Mouse (Mus musculus): ENCODE data around the gene Cacna1d.

The Cacna1d gene

GRCm38 (mm10) chr14:30255701-30256400 lies 235.4 kb downstream of the Cacna1d start:
- no peak for DNase-seq

- DNase-seq, result no peak
Measured at GRCm38 (mm10) chr14:30254776-30255175, 236.5 kb downstream of the Cacna1d start.

GRCm38 (mm10) chr14:30252824-30253223 lies 238.4 kb downstream of the Cacna1d start:
- no peak for DNase-seq

- no peak for DNase-seq
Measured at GRCm38 (mm10) chr14:30251351-30251750, 239.9 kb downstream of the Cacna1d start.

- DNase-seq, result no peak
Measured at GRCm38 (mm10) chr14:30249591-30249990, 241.7 kb downstream of the Cacna1d start.

GRCm38 (mm10) chr14:30248811-30249210 lies 242.4 kb downstream of the Cacna1d start:
- no peak for DNase-seq

GRCm38 (mm10) chr14:30248121-30248520 lies 243.1 kb downstream of the Cacna1d start:
- DNase-seq, result no peak

GRCm38 (mm10) chr14:30247606-30248005 lies 243.6 kb downstream of the Cacna1d start:
- DNase-seq, result no peak

- DNase-seq, result no peak
Measured at GRCm38 (mm10) chr14:30244776-30245175, 246.5 kb downstream of the Cacna1d start.

GRCm38 (mm10) chr14:30242818-30243205 lies 248.4 kb downstream of the Cacna1d start:
- no peak for DNase-seq

- DNase-seq, result no peak
Measured at GRCm38 (mm10) chr14:30242166-30242817, 249.0 kb downstream of the Cacna1d start.

GRCm38 (mm10) chr14:30240916-30241515 lies 250.2 kb downstream of the Cacna1d start:
- DNase-seq, result no peak

GRCm38 (mm10) chr14:30238807-30239206 lies 252.4 kb downstream of the Cacna1d start:
- no peak for DNase-seq

GRCm38 (mm10) chr14:30225161-30225560 lies 266.1 kb downstream of the Cacna1d start:
- no peak for DNase-seq

GRCm38 (mm10) chr14:30222101-30222500 lies 269.2 kb downstream of the Cacna1d start:
- no peak for DNase-seq

- DNase-seq, result no peak
Measured at GRCm38 (mm10) chr14:30219851-30220250, 271.4 kb downstream of the Cacna1d start.

GRCm38 (mm10) chr14:30218114-30218513 lies 273.1 kb downstream of the Cacna1d start:
- peak; percentile 6 for DNase-seq

- DNase-seq, result no peak
Measured at GRCm38 (mm10) chr14:30217124-30217523, 274.1 kb downstream of the Cacna1d start.

GRCm38 (mm10) chr14:30208156-30208555 lies 283.1 kb downstream of the Cacna1d start:
- DNase-seq, result no peak

- no peak for DNase-seq
Measured at GRCm38 (mm10) chr14:30205821-30206220, 285.4 kb downstream of the Cacna1d start.

GRCm38 (mm10) chr14:30204526-30204925 lies 286.7 kb downstream of the Cacna1d start:
- no peak for DNase-seq

- no peak for DNase-seq
Measured at GRCm38 (mm10) chr14:30200310-30200709, 290.9 kb downstream of the Cacna1d start.

GRCm38 (mm10) chr14:30198882-30199281 lies 292.4 kb downstream of the Cacna1d start:
- DNase-seq, result no peak

GRCm38 (mm10) chr14:30198116-30198515 lies 293.1 kb downstream of the Cacna1d start:
- no peak for DNase-seq
